Mouse (Mus musculus): ENCODE data around the gene Cyp17a1.
A peak's percentile ranks its signal among the peaks of the same experiment; 100 is the strongest.

Gene Cyp17a1

GRCm38 (mm10) chr19:46669802-46670201 is 3.2 kb downstream of the Cyp17a1 start:
- DNase-seq = no peak

DNA sequence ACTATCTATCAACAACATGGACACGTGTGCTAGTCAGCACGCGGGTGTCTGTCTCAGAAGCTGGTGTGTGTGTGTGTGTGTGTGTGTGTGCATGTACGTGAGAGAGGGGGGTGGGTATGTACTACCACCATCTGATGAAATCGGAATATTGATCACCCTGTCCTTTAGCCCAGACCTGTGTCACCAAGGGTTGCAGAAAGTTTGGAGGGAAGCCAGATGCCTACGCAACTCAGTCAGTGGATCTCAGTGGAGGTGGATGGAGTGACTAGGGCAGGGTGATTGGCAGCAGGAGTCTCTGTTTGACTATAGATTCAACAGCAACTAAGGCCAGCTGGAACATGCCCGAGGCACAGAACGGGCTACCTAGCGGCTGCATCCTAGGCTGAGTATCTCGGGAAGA is 4.7 kb downstream of the Cyp17a1 start:
- no peak for DNase-seq

DNA sequence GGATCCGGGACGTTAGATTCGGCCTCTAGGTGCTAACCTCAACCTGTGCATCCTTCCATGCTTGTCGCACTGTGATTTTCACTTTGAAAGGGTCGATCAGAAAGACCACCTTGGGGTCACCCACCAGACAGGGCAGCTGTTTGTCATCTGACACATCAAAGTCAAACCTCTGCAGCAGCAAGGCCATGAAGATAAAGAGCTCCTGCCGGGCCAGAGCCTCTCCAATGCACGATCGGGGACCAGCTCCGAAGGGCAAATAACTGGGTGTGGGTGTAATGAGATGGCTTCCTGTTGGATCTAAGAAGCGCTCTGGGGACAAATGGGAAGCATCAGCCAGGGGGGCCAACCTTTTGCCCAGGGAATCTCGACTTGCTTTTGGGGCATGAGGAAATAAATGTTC is 5.7 kb downstream of the Cyp17a1 start:
- DNase-seq = no peak

DNA sequence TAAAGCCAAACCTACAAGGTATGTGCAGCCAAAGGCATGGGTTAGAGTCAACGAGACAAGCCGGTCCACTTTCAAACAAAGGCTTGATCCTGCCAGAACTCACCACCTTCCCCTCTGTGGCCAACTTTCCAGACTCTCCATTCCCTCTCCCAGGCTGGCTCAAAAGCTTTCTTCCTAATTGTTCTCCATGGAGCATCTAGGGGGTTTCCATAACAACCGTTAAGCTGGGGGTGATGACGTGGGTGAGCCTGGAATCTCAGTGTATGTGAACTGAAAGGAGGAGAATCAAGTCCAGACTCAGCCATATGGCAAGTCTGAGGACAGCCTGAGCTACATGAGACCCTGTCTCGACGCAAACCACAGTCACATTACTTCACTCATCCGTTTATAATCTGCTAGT is 7.5 kb downstream of the Cyp17a1 start:
- no peak for DNase-seq

DNA sequence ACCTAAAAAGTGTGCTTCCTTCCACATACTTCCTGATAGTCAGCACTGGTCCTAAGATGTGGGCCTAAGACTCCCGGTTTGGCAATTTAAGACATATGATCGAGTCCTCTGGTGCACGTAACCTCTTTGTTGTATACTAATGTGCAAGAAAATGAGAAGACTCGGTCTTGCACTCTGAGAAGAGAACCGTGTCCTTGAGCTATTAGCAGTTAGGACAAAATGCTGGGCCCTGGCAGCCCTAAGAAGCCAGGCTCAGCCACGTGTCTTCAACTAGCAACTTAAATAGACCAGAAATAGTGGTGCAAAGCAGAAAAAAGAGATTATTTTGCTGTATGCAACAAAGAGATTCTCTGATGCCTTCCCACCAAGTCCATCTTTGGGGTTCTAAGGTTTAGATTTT is 10.2 kb downstream of the Cyp17a1 start:
- no peak for DNase-seq

- no peak for DNase-seq
Measured at GRCm38 (mm10) chr19:46662214-46662613, 10.8 kb downstream of the Cyp17a1 start.

- no peak for DNase-seq
Measured at GRCm38 (mm10) chr19:46661511-46661910, 11.5 kb downstream of the Cyp17a1 start.

GRCm38 (mm10) chr19:46658851-46659250 is 14.1 kb downstream of the Cyp17a1 start:
- no peak for DNase-seq

DNA sequence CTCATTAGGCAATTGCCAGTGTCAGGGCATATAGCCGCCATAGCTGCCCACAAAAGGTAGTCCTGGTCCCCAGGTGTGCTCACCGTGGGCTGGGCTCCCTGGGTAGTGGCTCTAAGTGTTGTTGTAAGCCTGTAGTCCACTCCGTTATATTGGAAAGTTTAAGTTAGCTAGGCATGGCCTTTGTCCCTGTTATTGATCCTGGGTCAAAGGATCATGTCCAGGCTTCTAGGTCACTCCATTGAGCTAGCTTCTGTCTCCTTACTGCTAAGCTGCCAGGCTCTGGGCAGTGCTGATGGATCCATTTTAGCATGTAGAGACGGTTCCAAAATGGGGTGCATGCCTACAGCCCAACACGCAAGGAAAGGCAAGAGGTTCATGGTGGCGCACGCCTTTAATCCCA is 14.6 kb downstream of the Cyp17a1 start:
- no peak for DNase-seq

DNA sequence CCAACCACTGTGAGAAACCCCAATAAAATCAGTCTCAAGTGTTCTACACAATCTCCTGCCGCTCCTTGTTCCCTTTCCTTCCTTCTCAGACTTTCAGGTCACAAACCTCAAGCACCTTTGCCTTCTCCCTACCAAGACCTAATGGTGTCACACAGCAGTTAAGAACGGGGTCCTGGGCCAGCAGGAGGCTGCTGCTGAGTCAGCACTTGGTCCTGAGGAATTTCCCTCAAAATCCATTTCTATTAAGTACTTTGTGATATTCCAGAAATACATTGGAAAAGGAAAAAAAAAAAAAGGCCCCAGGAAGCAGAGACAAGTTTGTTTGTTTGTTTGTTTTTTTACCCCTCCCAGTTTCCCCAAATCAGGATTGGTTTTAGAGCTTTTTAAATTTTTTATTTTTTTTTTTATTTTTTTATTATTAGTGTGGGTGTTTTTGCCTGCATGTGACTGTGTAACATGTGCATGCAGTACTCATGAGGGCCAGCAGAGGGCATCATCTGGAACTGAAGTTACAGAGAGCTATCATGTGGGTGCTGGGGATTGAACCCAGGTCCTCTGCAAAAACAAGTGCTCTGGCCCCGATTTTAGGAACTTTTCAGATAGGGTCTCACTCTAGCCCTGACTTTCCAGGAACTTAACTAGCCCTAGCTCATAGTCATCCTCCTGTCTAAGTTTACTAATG is 15.5 kb downstream of the Cyp17a1 start:
- peak; percentile 60 for DNase-seq

- no peak for DNase-seq
Measured at GRCm38 (mm10) chr19:46656151-46656840, 16.7 kb downstream of the Cyp17a1 start.

- DNase-seq = no peak
Measured at GRCm38 (mm10) chr19:46655626-46656025, 17.3 kb downstream of the Cyp17a1 start.

- no peak for DNase-seq
Measured at GRCm38 (mm10) chr19:46653616-46654235, 19.2 kb downstream of the Cyp17a1 start.

DNA sequence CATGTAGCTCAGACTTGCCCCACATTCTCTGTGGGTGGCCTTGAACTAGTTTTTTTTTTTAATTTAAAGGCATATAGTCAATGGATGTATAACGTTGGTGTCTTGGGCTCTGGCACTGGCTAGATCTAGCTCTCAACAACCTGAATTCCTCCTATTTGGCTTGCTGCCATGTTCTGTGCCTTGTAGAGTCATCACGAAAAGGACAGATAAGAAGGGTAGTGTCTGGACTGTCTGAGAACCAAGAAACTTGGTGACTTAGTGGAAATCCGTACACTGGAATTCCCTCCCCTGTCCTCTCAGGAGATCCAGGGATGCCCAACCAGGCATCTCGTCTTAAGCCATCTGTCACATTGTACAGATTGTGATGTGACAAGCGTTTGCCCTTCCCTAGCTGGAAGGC is 19.8 kb downstream of the Cyp17a1 start:
- no peak for DNase-seq

GRCm38 (mm10) chr19:46648565-46648964 is 24.4 kb downstream of the Cyp17a1 start:
- no peak for DNase-seq

DNA sequence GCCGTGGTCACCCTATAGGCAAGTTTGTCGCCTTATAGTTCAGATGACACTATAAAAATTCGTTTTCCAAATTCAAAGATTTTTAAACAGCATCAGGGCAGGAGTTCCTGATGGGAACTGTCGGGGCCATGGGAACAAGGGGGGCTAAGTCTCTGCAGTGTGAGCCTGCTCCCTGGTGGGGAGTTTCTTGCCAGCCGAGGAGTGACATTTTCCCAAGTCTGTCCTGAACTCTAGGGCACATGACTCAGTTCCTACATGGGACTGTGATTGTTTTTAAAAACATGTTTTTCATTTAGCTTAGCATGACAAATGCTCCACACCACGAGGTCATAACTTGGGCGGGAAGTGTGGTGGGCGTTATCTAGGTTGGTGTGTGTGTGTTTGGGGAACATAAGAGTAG is 25.1 kb downstream of the Cyp17a1 start:
- peak; percentile 42 for DNase-seq

DNA sequence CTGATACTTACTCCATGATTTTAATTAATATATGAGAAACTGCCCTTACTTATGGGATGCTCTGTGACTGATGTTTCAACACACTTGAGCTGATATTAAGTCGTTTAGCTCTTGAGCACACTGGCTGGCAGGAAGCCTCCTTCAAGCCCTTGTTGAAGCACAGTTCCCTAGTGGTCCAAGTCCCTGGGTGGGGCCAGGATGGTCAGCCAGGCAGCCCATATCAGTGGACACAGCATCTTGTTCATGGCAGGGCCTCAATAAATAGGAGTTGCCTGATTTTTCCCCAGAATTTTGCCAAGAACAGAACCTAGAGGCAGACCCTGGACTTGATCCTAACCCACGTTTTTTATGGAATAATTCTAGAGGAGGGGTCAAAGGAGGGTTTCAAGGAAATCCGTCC is 25.7 kb downstream of the Cyp17a1 start:
- no peak for DNase-seq

DNA sequence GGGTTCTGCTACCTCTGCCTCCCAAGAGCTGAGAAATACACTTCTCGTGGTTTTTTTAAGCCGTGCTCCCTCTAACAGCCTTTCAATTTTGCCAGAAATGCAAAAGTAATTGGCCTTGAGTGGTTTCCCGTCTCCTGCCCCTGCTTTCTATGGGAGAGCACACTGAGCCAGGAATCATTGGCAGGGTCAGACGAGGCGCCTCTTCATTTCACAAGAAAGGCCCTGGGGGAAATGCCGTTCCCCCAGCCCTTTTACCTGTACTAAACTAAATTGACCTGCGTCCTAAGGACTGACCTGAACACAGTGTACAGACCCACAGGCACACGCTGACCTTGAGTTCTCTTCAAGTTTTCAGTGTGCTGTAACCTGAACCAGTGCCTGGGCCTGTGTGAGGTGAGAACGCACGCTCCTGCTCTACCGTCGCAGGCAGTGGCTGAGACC is 26.9 kb downstream of the Cyp17a1 start:
- DNase-seq = no peak

DNA sequence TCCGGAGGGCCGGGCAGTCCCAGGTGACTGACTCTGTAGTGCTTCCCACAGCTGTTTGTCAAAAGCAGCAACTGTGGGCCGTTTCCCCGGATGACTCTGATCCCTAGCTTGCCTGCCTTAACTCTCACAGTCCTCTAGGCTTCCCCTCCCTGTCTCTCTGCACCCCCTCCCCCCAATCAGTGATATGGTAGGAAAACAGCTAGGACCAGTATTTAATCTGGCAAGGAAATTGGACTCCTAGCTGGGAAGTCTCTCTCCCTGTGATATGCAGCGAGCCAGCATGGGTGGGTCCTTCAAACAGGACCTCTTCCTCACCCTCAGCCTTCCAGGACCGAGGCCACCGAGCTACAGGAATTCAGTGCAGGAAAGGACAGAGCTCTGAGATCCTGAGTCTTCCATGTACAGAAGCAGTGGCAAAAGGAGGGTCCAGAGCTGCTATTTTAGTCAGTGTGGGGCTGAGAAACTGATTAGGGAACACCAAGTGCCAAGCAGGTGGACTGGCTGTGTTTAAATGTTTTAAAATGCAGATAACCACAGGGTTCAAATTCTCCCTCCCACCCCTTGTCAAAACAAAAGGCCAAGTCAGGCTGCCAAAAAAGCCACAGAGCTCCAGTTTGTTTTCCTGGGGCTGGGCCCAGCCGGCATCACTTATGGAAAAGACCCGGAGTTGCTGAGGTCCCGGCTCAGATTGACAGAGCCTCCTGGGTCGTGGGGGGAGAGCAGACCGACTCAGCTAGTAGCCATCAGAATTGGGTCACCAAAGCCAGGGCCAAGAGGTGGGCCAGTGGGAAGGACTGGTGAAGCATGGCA is 28.0 kb downstream of the Cyp17a1 start:
- DNase-seq = peak; percentile 60

DNA sequence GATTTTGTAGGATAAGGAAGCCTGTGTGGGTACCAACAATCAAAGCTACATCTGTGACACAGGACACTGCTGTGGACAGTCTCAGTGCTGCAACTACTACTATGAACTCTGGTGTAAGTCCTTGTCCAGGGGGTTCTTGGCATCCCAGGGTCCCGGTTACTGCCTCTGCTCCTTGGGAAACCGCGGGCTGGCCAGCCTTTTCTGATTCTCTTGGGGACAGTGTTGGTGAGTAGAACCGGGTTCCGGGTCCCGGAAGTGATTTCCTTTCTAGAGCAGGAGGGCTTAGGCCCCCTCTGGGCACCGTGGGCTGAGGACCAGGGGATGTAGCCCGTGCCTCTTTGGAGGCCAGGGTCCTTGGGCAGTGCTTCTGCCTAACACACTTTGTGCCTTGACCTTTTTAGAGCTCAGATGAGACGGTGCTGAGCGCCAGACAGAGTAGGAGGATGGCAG is 28.6 kb downstream of the Cyp17a1 start:
- DNase-seq = no peak

DNA sequence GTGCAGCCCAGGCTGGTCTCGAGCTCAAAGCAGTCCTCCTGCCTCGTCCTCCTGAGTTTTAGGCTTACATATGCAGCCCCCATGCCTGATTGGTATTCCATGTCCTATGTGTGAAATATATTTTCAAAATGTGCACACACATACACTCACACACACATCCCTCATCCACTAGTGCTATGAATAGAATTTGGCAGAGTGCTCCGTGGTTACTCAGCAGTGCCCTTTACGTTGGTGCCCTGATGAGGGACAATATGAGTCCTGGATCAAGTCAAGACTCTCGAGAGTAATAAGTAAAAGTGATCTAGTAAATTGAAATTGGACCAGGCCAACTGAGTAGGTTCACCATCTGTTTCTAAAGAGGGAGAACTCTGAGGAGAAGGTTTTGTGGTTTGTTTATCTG is 29.7 kb downstream of the Cyp17a1 start:
- DNase-seq = no peak

DNA sequence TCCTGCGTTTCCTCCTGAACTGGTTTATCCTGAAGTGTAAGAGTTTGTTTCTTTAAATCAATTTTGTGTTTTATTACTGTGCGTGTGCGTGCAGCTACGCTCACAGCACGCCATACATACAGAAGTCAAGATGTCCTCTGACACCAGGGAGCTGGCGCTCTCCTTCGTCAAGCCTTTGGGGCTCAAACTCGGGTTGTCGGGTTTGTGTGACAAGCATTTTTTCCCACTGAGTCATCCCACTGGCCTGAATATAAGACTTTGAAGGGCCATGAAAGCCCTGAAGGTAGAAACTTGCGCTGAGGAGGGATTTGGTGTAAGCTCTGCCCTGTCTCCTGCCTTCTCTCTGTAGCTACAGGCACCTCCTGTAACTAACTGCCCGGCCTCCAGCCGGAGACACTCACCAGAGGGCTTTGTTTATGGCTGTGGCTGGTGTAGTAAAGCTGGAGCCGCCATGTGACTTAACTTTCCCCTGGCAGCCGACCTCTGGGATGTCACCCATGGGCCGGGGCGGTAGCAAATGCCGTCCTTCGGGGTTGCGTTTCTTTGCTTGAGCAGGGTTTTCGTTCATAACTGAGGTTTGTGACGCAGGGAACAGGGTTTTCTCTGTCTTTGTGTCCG is 30.7 kb downstream of the Cyp17a1 start:
- DNase-seq = no peak

All from lung, postnatal 10 days (tissue).